Mouse (Mus musculus): ENCODE data around the gene Cuedc1.

DNA sequence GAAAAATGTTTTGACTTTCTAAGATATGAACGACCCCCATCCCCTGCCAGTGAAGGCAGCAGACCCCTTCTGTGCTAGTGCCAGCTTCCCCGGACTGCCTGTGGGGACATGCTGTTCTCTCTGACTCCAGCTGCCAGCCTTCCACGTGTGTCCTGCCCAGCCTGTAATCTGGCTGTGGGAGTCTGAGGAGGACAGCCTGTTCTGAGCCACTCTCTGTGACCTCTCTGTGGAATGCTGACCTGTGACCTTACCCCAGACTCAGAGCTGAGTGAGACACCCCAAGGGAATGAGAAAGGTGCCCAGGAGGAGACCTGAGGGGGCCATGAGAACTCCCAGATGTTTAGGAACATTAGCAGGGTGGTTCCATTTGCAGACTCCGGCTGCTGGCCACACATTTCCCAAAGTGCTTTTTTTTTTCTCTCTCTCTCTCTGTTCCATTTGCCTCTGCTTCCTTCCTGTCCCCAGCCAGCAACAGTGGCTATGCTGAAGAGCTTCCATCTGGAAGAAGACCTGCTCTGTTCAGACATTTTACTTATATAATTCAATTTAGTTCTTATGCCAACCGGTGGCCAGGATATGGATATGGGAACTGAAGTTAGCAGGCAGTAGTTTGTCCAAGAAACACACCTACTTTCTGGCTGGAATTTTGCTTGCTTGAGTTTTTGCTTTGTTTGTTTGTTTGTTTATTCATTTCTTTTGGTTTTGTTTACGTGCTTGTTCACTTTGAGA is 15.8 kb downstream of the Cuedc1 start:
- TF ChIP-seq CTCF (IDR thresholded peaks at IDR 0.05; ENCODE audit: extremely low read depth, insufficient read depth, insufficient read length, insufficient replicate concordance), result no peak
- no peak for TF ChIP-seq POLR2A (IDR thresholded peaks at IDR 0.05; ENCODE audit: low read depth, low read length)

Measured in spleen, adult 2 months (tissue).